Mouse (Mus musculus): ENCODE measurements at regions not wholly inside any gene's neighbourhood (a gene's known extent, or its start where the extent isn't known, plus 50 kb on each side); places are given as distances from the start of the nearest gene placed in this dataset.

- Histone ChIP-seq H3K27me3 (ENCODE audit: insufficient read depth, low read length) (no peaks in the 10 kb centered on the region), H3K36me3 (ENCODE audit: insufficient read depth, low read length) (no peaks in the 10 kb centered on the region), H3K4me2 (ENCODE audit: low read depth, low read length) (0 out of 2 replicates have a peak overlapping the region, but pooled peaks have one; percentile 8), H3K27ac (0 out of 2 replicates have a peak overlapping the region, but pooled peaks have one; percentile 12), H3K4me1 (ENCODE audit: insufficient read depth, low read length) (peaks cover 8% of the 10 kb centered on the region; the same call in 1 of the 2 replicates), H3K9ac (replicated peaks; ENCODE audit: low read length) (no peak overlapping the region), H3K4me3 (ENCODE audit: low read length) (no peak overlapping the region), H3K9me3 (ENCODE audit: low read length) (no peaks in the 10 kb centered on the region)
- ATAC-seq (peak; percentile 45; the same call in 1 of the 2 replicates), DNase-seq (ENCODE audit: low spot score) (peak; percentile 52)
- no peak for TF ChIP-seq CTCF (IDR thresholded peaks at IDR 0.05; ENCODE audit: low read depth)
- 28% methylated on average over 6 of the region's 6 CpGs for WGBS
Measured at GRCm38 (mm10) chr12:54288041-54288502, 84.4 kb upstream of the Egln3 start.

GRCm38 (mm10) chr12:54286911-54287819 is 83.5 kb upstream of the Egln3 start:
- Histone ChIP-seq H3K4me3 (ENCODE audit: low read length) (no peak overlapping the region), H3K9me3 (ENCODE audit: low read length) (no peaks in the 10 kb centered on the region), H3K9ac (replicated peaks; ENCODE audit: low read length) (no peak overlapping the region), H3K36me3 (ENCODE audit: insufficient read depth, low read length) (no peaks in the 10 kb centered on the region), H3K27me3 (ENCODE audit: insufficient read depth, low read length) (no peaks in the 10 kb centered on the region), H3K4me1 (ENCODE audit: insufficient read depth, low read length) (peaks cover 8% of the 10 kb centered on the region; the same call in 1 of the 2 replicates), H3K4me2 (ENCODE audit: low read depth, low read length) (no peak overlapping the region), H3K27ac (peak overlapping the region; percentile 12)
- ATAC-seq (peak; percentile 92), DNase-seq (ENCODE audit: low spot score) (peak; percentile 85)
- WGBS, result 28% methylated on average over 16 of the region's 16 CpGs
- TF ChIP-seq CTCF (IDR thresholded peaks at IDR 0.05; ENCODE audit: low read depth), result no peak

GRCm38 (mm10) chr12:54283646-54284045 is 80.0 kb upstream of the Egln3 start:
- H3K4me3 ChIP-seq (ENCODE audit: low read length), result no peak overlapping the region
- H3K36me3 ChIP-seq (ENCODE audit: insufficient read depth, low read length), result no peaks in the 10 kb centered on the region
- H3K9me3 ChIP-seq (ENCODE audit: low read length), result no peaks in the 10 kb centered on the region
- TF ChIP-seq CTCF (IDR thresholded peaks at IDR 0.05; ENCODE audit: low read depth), result no peak
- 37% methylated on average over 4 of the region's 4 CpGs for WGBS
- H3K27me3 ChIP-seq (ENCODE audit: insufficient read depth, low read length), result no peaks in the 10 kb centered on the region
- no peak for ATAC-seq
- no peak for DNase-seq (ENCODE audit: low spot score)
- peaks cover 8% of the 10 kb centered on the region; the same call in 1 of the 2 replicates for H3K4me1 ChIP-seq (ENCODE audit: insufficient read depth, low read length)
- H3K4me2 ChIP-seq (ENCODE audit: low read depth, low read length), result no peak overlapping the region
- no peak overlapping the region for H3K9ac ChIP-seq (replicated peaks; ENCODE audit: low read length)
- H3K27ac ChIP-seq, result no peak overlapping the region

GRCm38 (mm10) chr12:54283011-54283410 is 79.4 kb upstream of the Egln3 start:
- no peak overlapping the region for H3K4me3 ChIP-seq (ENCODE audit: low read length)
- H3K27ac ChIP-seq, result no peak overlapping the region
- ATAC-seq, result no peak
- no peak for TF ChIP-seq CTCF (IDR thresholded peaks at IDR 0.05; ENCODE audit: low read depth)
- DNase-seq (ENCODE audit: low spot score), result no peak
- no peak overlapping the region for H3K4me2 ChIP-seq (ENCODE audit: low read depth, low read length)
- no peaks in the 10 kb centered on the region for H3K36me3 ChIP-seq (ENCODE audit: insufficient read depth, low read length)
- H3K4me1 ChIP-seq (ENCODE audit: insufficient read depth, low read length), result peaks cover 6% of the 10 kb centered on the region; the same call in 1 of the 2 replicates
- 94% methylated on average over 1 of the region's 1 CpGs for WGBS
- no peaks in the 10 kb centered on the region for H3K9me3 ChIP-seq (ENCODE audit: low read length)
- no peak overlapping the region for H3K9ac ChIP-seq (replicated peaks; ENCODE audit: low read length)
- H3K27me3 ChIP-seq (ENCODE audit: insufficient read depth, low read length), result no peaks in the 10 kb centered on the region

DNA sequence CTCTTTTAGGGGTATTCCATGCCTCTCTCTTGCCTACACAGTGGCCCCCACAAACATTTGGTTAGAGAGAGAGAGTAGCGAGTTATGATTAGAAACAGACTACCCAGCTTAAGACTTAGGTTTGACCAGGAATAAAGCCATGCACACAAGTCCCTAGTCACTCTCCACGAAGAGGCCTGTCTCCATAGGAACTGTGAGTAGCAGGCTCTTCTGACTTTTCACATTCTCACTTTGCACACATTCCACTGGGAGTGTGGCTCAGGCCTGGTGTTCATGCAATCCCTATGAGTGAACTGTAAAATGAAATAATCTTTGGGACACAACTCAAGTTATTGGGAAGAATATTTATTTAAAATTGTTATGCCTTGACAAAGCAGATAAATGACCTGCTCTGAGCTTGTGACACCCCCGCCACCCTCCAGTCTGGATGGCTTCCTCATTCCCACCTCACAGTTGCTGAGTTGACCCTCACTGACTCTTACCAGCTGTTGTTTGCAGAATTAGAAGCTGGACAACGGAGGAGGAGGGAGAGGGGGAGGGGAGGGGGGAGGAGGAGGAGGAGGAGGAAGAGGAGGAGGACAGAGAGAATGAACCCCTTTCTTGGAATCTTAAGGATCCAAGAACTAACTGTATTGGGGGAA is 78.7 kb upstream of the Egln3 start:
- Histone ChIP-seq H3K4me2 (ENCODE audit: low read depth, low read length) (no peak overlapping the region), H3K4me3 (ENCODE audit: low read length) (no peak overlapping the region), H3K9me3 (ENCODE audit: low read length) (no peaks in the 10 kb centered on the region), H3K27me3 (ENCODE audit: insufficient read depth, low read length) (no peaks in the 10 kb centered on the region), H3K36me3 (ENCODE audit: insufficient read depth, low read length) (no peaks in the 10 kb centered on the region), H3K4me1 (ENCODE audit: insufficient read depth, low read length) (no peaks in the 10 kb centered on the region), H3K27ac (no peak overlapping the region), H3K9ac (replicated peaks; ENCODE audit: low read length) (no peak overlapping the region)
- no peak for TF ChIP-seq CTCF (IDR thresholded peaks at IDR 0.05; ENCODE audit: low read depth)
- ATAC-seq (no peak), DNase-seq (ENCODE audit: low spot score) (no peak)
- WGBS, result 69% methylated on average over 4 of the region's 4 CpGs

- Histone ChIP-seq H3K4me1 (ENCODE audit: insufficient read depth, low read length) (no peaks in the 10 kb centered on the region), H3K27me3 (ENCODE audit: insufficient read depth, low read length) (no peaks in the 10 kb centered on the region), H3K4me3 (ENCODE audit: low read length) (no peak overlapping the region), H3K4me2 (ENCODE audit: low read depth, low read length) (no peak overlapping the region), H3K36me3 (ENCODE audit: insufficient read depth, low read length) (no peaks in the 10 kb centered on the region), H3K9ac (replicated peaks; ENCODE audit: low read length) (no peak overlapping the region), H3K27ac (no peak overlapping the region), H3K9me3 (ENCODE audit: low read length) (no peaks in the 10 kb centered on the region)
- ATAC-seq (no peak), DNase-seq (ENCODE audit: low spot score) (no peak)
- WGBS, result 81% methylated on average over 4 of the region's 4 CpGs
- no peak for TF ChIP-seq CTCF (IDR thresholded peaks at IDR 0.05; ENCODE audit: low read depth)
Measured at GRCm38 (mm10) chr12:54280457-54280856, 76.8 kb upstream of the Egln3 start.

All from hindbrain, postnatal 0 days (tissue).